Mouse (Mus musculus): Measurements from ENCODE around the gene Mpv17l2. TPM values are rescaled to one million over a fixed set of nuclear protein-coding genes. Genes with fewer than 3 reads are reported as not detected.

The Mpv17l2 gene
- polyA plus RNA-seq, 1 experiment from 2014 or later = 47.6 TPM

GRCm38 (mm10) chr8:70713991-70714390 lies 46.8 kb downstream of the Mpv17l2 start:
- Histone ChIP-seq H3K27me3 (ENCODE audit: control insufficient read depth, insufficient read depth, low read length) (no peaks in the 10 kb centered on the region), H3K27ac (ENCODE audit: low read length) (no peak overlapping the region), H3K4me2 (ENCODE audit: low read depth, low read length) (no peak overlapping the region), H3K4me1 (ENCODE audit: control insufficient read depth, insufficient read depth, low read length) (peaks cover 3% of the 10 kb centered on the region; the same call in 1 of the 2 replicates), H3K36me3 (ENCODE audit: control insufficient read depth, insufficient read depth, low read length) (no peaks in the 10 kb centered on the region), H3K9ac (ENCODE audit: low read length) (no peak overlapping the region), H3K9me3 (replicated peaks; ENCODE audit: control insufficient read depth, low read length) (no peaks in the 10 kb centered on the region), H3K4me3 (replicated peaks; ENCODE audit: low read length) (no peak overlapping the region)
- 84% methylated on average over 7 of the region's 7 CpGs for WGBS
- ATAC-seq (ENCODE audit: insufficient read depth, low FRiP score) = no peak

DNA sequence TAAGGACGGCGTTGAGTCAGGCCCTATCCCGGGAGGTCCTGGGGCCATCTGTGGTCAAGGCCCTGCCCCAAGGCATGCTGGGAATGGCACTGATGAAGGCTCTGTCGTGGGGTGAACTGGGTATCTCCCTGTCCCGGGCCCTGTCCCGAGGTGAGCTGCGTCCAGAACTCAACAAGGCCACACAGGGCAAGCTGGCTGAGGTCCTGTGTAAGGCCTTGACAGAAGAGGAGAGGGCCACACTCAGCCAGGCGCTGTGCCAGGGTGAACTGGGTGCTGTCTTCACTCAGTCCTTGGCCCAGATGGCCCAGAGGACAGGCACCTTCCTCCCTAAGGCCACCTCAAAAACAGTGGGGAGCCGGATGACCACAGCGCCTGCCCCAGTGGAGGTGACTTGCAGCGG lies 49.7 kb downstream of the Mpv17l2 start:
- Histone ChIP-seq H3K9ac (ENCODE audit: low read length) (no peak overlapping the region), H3K9me3 (replicated peaks; ENCODE audit: control insufficient read depth, low read length) (no peaks in the 10 kb centered on the region), H3K27me3 (ENCODE audit: control insufficient read depth, insufficient read depth, low read length) (no peaks in the 10 kb centered on the region), H3K4me3 (replicated peaks; ENCODE audit: low read length) (no peak overlapping the region), H3K27ac (ENCODE audit: low read length) (no peak overlapping the region), H3K4me1 (ENCODE audit: control insufficient read depth, insufficient read depth, low read length) (no peaks in the 10 kb centered on the region), H3K4me2 (ENCODE audit: low read depth, low read length) (no peak overlapping the region), H3K36me3 (ENCODE audit: control insufficient read depth, insufficient read depth, low read length) (no peaks in the 10 kb centered on the region)
- no peak for ATAC-seq (ENCODE audit: insufficient read depth, low FRiP score)
- 81% methylated on average over 11 of the region's 11 CpGs for WGBS

GRCm38 (mm10) chr8:70710296-70710695 lies 50.5 kb downstream of the Mpv17l2 start:
- H3K36me3 ChIP-seq (ENCODE audit: control insufficient read depth, insufficient read depth, low read length) = no peaks in the 10 kb centered on the region
- no peaks in the 10 kb centered on the region for H3K27me3 ChIP-seq (ENCODE audit: control insufficient read depth, insufficient read depth, low read length)
- no peak overlapping the region for H3K9ac ChIP-seq (ENCODE audit: low read length)
- ATAC-seq (ENCODE audit: insufficient read depth, low FRiP score) = no peak
- no peaks in the 10 kb centered on the region for H3K4me1 ChIP-seq (ENCODE audit: control insufficient read depth, insufficient read depth, low read length)
- no peak overlapping the region for H3K27ac ChIP-seq (ENCODE audit: low read length)
- no peak overlapping the region for H3K4me3 ChIP-seq (replicated peaks; ENCODE audit: low read length)
- no peak overlapping the region for H3K4me2 ChIP-seq (ENCODE audit: low read depth, low read length)
- no peaks in the 10 kb centered on the region for H3K9me3 ChIP-seq (replicated peaks; ENCODE audit: control insufficient read depth, low read length)
- 85% methylated on average over 1 of the region's 1 CpGs for WGBS

GRCm38 (mm10) chr8:70709794-70710193 lies 51.0 kb downstream of the Mpv17l2 start:
- Histone ChIP-seq H3K27ac (ENCODE audit: low read length) (no peak overlapping the region), H3K36me3 (ENCODE audit: control insufficient read depth, insufficient read depth, low read length) (no peaks in the 10 kb centered on the region), H3K4me3 (replicated peaks; ENCODE audit: low read length) (no peak overlapping the region), H3K4me1 (ENCODE audit: control insufficient read depth, insufficient read depth, low read length) (no peaks in the 10 kb centered on the region), H3K4me2 (ENCODE audit: low read depth, low read length) (no peak overlapping the region), H3K9me3 (replicated peaks; ENCODE audit: control insufficient read depth, low read length) (no peaks in the 10 kb centered on the region), H3K9ac (ENCODE audit: low read length) (no peak overlapping the region), H3K27me3 (ENCODE audit: control insufficient read depth, insufficient read depth, low read length) (no peaks in the 10 kb centered on the region)
- WGBS = 85% methylated on average over 9 of the region's 9 CpGs
- no peak for ATAC-seq (ENCODE audit: insufficient read depth, low FRiP score)

Small RNA genes lying within 50 kb of the gene (microRNA-seq; reads per million reads assigned to microRNA genes)
- 0.83 reads per million for gene Mir7240

Other genes starting within 250 kb of the Mpv17l2 start
- gene Fkbp8, start 233.2 kb downstream of the Mpv17l2 start, polyA plus RNA-seq (2015; fragmentation: Nextera tagmentation; extraction: Ambion mirVana) = 291 and 298 TPM in 2 replicates
- 53.6 and 53.9 TPM in 2 replicates for gene Kxd1, start 233.0 kb downstream of the Mpv17l2 start, polyA plus RNA-seq (2015; fragmentation: Nextera tagmentation; extraction: Ambion mirVana)
- 18.6 and 20.5 TPM in 2 replicates for gene Ell, start 221.5 kb downstream of the Mpv17l2 start, polyA plus RNA-seq (2015; fragmentation: Nextera tagmentation; extraction: Ambion mirVana)
- gene Isyna1, start 166.6 kb downstream of the Mpv17l2 start, polyA plus RNA-seq (2015; fragmentation: Nextera tagmentation; extraction: Ambion mirVana) = 104 and 111 TPM in 2 replicates
- 65.2 and 68.3 TPM in 2 replicates for gene Ssbp4, start 152.1 kb downstream of the Mpv17l2 start, polyA plus RNA-seq (2015; fragmentation: Nextera tagmentation; extraction: Ambion mirVana)
- gene Lrrc25, start 144.8 kb downstream of the Mpv17l2 start, polyA plus RNA-seq (2015; fragmentation: Nextera tagmentation; extraction: Ambion mirVana) = 2.9 and 3.0 TPM in 2 replicates
- gene Gdf15, start 128.5 kb downstream of the Mpv17l2 start, polyA plus RNA-seq (2015; fragmentation: Nextera tagmentation; extraction: Ambion mirVana) = 0.57 and 0.60 TPM in 2 replicates
- 47.4 and 57.5 TPM in 2 replicates for gene Pgpep1, start 100.6 kb downstream of the Mpv17l2 start, polyA plus RNA-seq (2015; fragmentation: Nextera tagmentation; extraction: Ambion mirVana)
- gene Lsm4, start 87.7 kb downstream of the Mpv17l2 start, polyA plus RNA-seq (2015; fragmentation: Nextera tagmentation; extraction: Ambion mirVana) = 154 and 173 TPM in 2 replicates
- 22.5 and 30.0 TPM in 2 replicates for gene Jund, start 62.0 kb downstream of the Mpv17l2 start, polyA plus RNA-seq (2015; fragmentation: Nextera tagmentation; extraction: Ambion mirVana)
- not detected in 2 replicates for gene Iqcn, start 57.5 kb downstream of the Mpv17l2 start, polyA plus RNA-seq (2015; fragmentation: Nextera tagmentation; extraction: Ambion mirVana)
- 2.0 and 4.2 TPM in 2 replicates for gene Gm3336, start 42.4 kb downstream of the Mpv17l2 start, polyA plus RNA-seq (2015; fragmentation: Nextera tagmentation; extraction: Ambion mirVana)
- 0.23 and 0.84 TPM in 2 replicates for gene Pde4c, start 37.2 kb downstream of the Mpv17l2 start, polyA plus RNA-seq (2015; fragmentation: Nextera tagmentation; extraction: Ambion mirVana)
- 23.4 and 23.8 TPM in 2 replicates for gene Rab3a, start 6.3 kb downstream of the Mpv17l2 start, polyA plus RNA-seq (2015; fragmentation: Nextera tagmentation; extraction: Ambion mirVana)
- gene Pik3r2, start 15.8 kb upstream of the Mpv17l2 start, polyA plus RNA-seq (2015; fragmentation: Nextera tagmentation; extraction: Ambion mirVana) = 57.6 and 60.8 TPM in 2 replicates
- gene Mast3, start 44.1 kb upstream of the Mpv17l2 start, polyA plus RNA-seq (2015; fragmentation: Nextera tagmentation; extraction: Ambion mirVana) = 10.0 and 10.5 TPM in 2 replicates
- gene Il12rb1, start 47.5 kb upstream of the Mpv17l2 start, polyA plus RNA-seq (2015; fragmentation: Nextera tagmentation; extraction: Ambion mirVana) = 0.23 TPM in 1 of 2 replicates, not detected in the other
- gene Arrdc2, start 78.8 kb upstream of the Mpv17l2 start, polyA plus RNA-seq (2015; fragmentation: Nextera tagmentation; extraction: Ambion mirVana) = 6.0 and 7.1 TPM in 2 replicates
- gene Kcnn1, start 102.3 kb upstream of the Mpv17l2 start, polyA plus RNA-seq (2015; fragmentation: Nextera tagmentation; extraction: Ambion mirVana) = 1.4 TPM in 2 replicates
- gene Ccdc124, start 113.0 kb upstream of the Mpv17l2 start, polyA plus RNA-seq (2015; fragmentation: Nextera tagmentation; extraction: Ambion mirVana) = 85.6 and 89.6 TPM in 2 replicates
- 8.2 and 13.8 TPM in 2 replicates for gene Slc5a5, start 131.8 kb upstream of the Mpv17l2 start, polyA plus RNA-seq (2015; fragmentation: Nextera tagmentation; extraction: Ambion mirVana)
- 3,565 and 3,656 TPM in 2 replicates for gene Rpl18a, start 136.5 kb upstream of the Mpv17l2 start, polyA plus RNA-seq (2015; fragmentation: Nextera tagmentation; extraction: Ambion mirVana)
- 39.8 and 41.4 TPM in 2 replicates for gene Map1s, start 145.0 kb upstream of the Mpv17l2 start, polyA plus RNA-seq (2015; fragmentation: Nextera tagmentation; extraction: Ambion mirVana)